Mouse (Mus musculus): ENCODE data around the gene Cdc42se2. TPM values are rescaled to one million over a fixed set of nuclear protein-coding genes. Genes with fewer than 3 reads are reported as not detected.

Cdc42se2 gene
- polyA plus RNA-seq, 1 experiment from 2014 or later: 53.2 TPM

DNA sequence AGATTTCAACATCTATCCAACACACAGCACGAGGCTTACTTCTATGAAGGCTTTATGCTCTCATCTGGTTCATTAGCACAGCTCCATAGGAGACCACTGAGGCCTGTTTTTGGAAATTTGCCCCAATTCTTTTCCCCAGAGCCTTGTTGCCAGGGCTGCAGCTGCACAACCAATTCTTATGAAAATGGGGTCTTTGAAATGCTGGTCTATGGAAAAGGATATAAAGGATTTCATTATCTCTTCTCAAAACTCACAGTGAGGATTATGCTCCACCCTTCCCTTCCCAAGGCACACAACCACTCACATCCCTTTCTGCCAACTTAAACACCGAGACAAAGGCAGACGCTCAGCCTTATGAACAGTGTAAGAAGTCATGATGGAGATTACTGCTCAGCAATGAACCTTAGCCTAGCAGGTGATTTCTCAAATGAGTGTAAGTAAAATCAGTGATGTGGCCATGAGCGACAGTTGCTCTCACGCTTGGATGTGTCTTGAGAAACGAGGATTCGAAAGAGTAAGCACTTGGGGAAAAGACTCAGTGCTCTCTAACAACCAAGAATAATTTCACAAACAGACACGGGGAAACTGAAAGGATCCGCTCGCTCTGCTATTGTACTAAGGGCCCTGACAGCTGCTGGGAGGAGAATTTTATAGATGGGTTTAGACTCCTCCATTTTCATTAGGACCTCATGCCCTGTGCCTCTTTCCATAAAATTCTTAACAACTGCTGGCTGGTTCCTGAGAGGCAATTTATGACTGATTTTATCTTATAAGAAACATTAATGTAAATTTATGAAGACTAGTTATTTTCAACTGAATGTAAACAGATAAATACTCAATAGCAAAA is 33.0 kb downstream of the Cdc42se2 start:
- WGBS: 82% methylated on average over 10 of the region's 10 CpGs

DNA sequence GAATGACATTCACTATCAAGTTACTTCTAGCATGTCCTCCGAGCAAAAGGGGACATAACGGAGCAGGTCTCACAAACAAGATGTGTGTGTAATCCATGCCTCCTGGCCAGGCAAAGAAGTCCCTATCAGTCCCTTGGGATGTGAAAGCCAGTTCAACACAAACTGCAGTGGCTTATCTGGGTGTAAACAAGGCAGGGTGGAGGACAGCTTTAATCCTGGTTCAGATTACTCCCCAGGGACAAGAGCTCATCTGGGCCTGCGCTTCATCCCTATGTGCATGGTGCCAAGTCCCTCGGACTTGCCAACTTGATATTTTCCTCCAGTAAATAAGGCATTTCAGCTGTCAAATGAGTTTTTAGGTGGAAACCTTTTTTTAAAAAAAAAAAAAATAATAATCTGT is 36.0 kb downstream of the Cdc42se2 start:
- no peaks in the 10 kb centered on the region for H3K9me3 ChIP-seq (replicated peaks)
- no peak overlapping the region for H3K27ac ChIP-seq
- H3K4me1 ChIP-seq (replicated peaks): peaks cover 17% of the 10 kb centered on the region
- no peaks in the 10 kb centered on the region for H3K27me3 ChIP-seq
- H3K36me3 ChIP-seq: no peaks in the 10 kb centered on the region
- 45% methylated on average over 4 of the region's 4 CpGs for WGBS
- no peak overlapping the region for H3K4me2 ChIP-seq
- H3K9ac ChIP-seq: no peak overlapping the region
- no peak overlapping the region for H3K4me3 ChIP-seq
- ATAC-seq (replicated peaks; ENCODE audit: insufficient number of reproducible peaks, insufficient read depth, low FRiP score, low read depth): no peak

More for the DNA sequence above, 33.0 kb downstream of the Cdc42se2 start:
- H3K36me3 ChIP-seq: no peaks in the 10 kb centered on the region
- peak overlapping the region; percentile 1; the same call in 1 of the 2 replicates for H3K27ac ChIP-seq
- H3K9ac ChIP-seq: no peak overlapping the region
- H3K4me3 ChIP-seq: no peak overlapping the region
- no peaks in the 10 kb centered on the region for H3K27me3 ChIP-seq
- H3K4me1 ChIP-seq (replicated peaks): peaks cover 22% of the 10 kb centered on the region
- H3K9me3 ChIP-seq (replicated peaks): no peaks in the 10 kb centered on the region
- H3K4me2 ChIP-seq: no peak overlapping the region
- ATAC-seq (replicated peaks; ENCODE audit: insufficient number of reproducible peaks, insufficient read depth, low FRiP score, low read depth): no peak

DNA sequence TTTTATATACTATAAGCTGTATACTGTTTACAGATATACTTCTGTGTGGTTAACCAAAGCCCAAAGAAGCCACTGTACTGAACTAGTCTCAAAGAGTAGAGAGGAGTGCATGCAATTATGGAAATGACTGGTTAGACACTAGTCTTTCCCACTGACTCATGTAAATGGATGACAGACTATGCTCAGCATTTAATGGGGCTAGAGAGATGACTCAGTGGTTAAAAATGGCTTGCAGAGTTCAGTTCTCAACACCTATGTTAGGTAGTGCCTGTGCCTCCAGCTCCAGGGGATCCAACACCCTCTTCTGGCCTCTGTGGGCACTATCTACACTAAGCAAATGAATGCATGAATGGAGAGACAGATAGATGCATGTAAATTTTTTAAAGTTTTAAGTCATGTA is 38.6 kb downstream of the Cdc42se2 start:
- Histone ChIP-seq H3K4me3 (no peak overlapping the region), H3K27me3 (no peaks in the 10 kb centered on the region), H3K4me1 (replicated peaks) (0 out of 2 replicates have a peak, but pooled peaks cover 3% of the 10 kb centered on the region), H3K36me3 (no peaks in the 10 kb centered on the region), H3K27ac (no peak overlapping the region), H3K9me3 (replicated peaks) (no peaks in the 10 kb centered on the region), H3K4me2 (no peak overlapping the region), H3K9ac (no peak overlapping the region)
- no peak for ATAC-seq (replicated peaks; ENCODE audit: insufficient number of reproducible peaks, insufficient read depth, low FRiP score, low read depth)

DNA sequence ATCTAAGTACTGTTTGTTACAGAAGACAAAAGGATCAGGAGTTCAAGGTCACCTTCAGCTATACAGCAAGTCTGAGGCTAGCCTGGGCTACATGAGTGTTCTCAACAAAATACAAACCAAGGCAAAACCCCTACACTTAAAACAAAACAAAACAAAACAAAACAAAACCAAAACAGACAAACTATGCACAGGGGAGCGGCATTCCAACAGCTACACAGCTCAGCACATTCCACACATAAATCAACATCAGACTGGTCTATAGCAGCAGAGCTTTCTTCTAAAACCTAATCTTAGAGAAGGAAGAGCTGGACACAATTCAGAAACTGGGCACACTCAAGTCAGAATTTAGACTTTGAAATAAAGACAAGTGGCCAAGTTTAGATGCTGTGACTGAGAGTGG is 43.2 kb downstream of the Cdc42se2 start:
- H3K36me3 ChIP-seq: peaks cover 12% of the 10 kb centered on the region; the same call in 1 of the 2 replicates
- no peak overlapping the region for H3K4me3 ChIP-seq
- H3K4me1 ChIP-seq (replicated peaks): no peaks in the 10 kb centered on the region
- H3K9ac ChIP-seq: no peak overlapping the region
- no peaks in the 10 kb centered on the region for H3K27me3 ChIP-seq
- H3K27ac ChIP-seq: peak overlapping the region; percentile 31; the same call in 1 of the 2 replicates
- 62% methylated on average over 1 of the region's 1 CpGs for WGBS
- no peak for ATAC-seq (replicated peaks; ENCODE audit: insufficient number of reproducible peaks, insufficient read depth, low FRiP score, low read depth)
- H3K4me2 ChIP-seq: no peak overlapping the region
- no peaks in the 10 kb centered on the region for H3K9me3 ChIP-seq (replicated peaks)

DNA sequence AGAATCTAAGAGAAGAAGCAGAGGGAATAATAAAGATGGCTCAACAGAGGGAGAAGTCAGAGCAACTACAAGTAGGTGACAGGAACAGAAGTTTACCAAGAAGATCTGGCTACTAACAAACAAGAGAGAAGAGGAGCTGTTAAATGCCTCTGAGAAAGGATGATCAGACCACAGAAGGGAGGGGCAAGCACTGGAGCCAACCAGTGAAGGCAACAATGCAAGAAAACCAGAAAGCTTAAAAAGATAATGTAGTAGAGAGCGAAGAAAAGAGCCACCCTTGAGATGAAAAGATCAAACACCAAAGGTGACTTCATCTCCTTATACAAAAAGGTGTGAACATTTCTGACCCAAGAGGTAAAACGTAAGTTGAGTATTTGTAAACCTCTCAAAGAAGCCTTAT is 46.1 kb downstream of the Cdc42se2 start:
- 92% methylated on average over 2 of the region's 2 CpGs for WGBS
- peaks cover 12% of the 10 kb centered on the region; the same call in 1 of the 2 replicates for H3K36me3 ChIP-seq
- H3K27me3 ChIP-seq: no peaks in the 10 kb centered on the region
- no peak overlapping the region for H3K4me3 ChIP-seq
- no peaks in the 10 kb centered on the region for H3K4me1 ChIP-seq (replicated peaks)
- ATAC-seq (replicated peaks; ENCODE audit: insufficient number of reproducible peaks, insufficient read depth, low FRiP score, low read depth): no peak
- no peaks in the 10 kb centered on the region for H3K9me3 ChIP-seq (replicated peaks)
- no peak overlapping the region for H3K4me2 ChIP-seq
- H3K27ac ChIP-seq: no peak overlapping the region
- H3K9ac ChIP-seq: no peak overlapping the region

DNA sequence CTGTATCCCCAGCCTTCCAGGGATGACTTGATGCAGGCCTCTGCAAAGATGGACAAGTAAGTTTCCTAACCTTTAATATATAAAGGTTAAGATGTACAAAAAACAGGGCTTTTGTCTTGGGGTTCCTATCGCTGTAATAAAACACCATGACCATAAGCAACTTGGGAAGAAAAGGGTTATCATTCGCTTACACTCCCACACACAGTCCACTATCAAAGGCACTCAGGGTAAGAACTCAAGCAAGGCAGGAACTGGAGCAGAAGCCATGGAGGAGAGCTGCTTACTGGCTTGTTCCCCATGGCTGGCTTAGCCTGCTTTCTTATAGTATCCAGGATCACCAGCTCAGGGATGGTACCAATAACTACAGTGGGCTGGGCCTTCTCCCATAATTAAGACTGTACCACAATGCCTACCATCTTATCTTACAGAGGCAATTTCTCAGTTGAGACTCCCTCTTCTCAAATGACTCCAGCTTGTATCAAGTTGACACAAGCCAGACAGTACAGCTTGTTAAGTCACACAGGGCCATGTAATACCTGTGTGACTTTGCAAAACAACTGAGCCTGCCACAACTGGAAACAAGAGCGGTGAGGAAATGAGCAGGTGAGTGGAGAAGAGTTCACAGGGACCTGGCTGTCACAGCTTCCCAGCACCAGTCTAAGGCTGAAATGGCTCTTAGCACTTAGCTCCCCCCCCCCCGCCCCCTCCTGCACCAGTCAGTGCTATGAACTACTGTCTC is 48.3 kb downstream of the Cdc42se2 start:
- no peaks in the 10 kb centered on the region for H3K27me3 ChIP-seq
- peaks cover 17% of the 10 kb centered on the region; the same call in 1 of the 2 replicates for H3K36me3 ChIP-seq
- no peak overlapping the region for H3K4me3 ChIP-seq
- H3K9me3 ChIP-seq (replicated peaks): no peaks in the 10 kb centered on the region
- no peak overlapping the region for H3K27ac ChIP-seq
- no peak overlapping the region for H3K4me2 ChIP-seq
- no peak overlapping the region for H3K9ac ChIP-seq
- H3K4me1 ChIP-seq (replicated peaks): no peaks in the 10 kb centered on the region
- WGBS: 85% methylated on average over 4 of the region's 4 CpGs
- no peak for ATAC-seq (replicated peaks; ENCODE audit: insufficient number of reproducible peaks, insufficient read depth, low FRiP score, low read depth)

DNA sequence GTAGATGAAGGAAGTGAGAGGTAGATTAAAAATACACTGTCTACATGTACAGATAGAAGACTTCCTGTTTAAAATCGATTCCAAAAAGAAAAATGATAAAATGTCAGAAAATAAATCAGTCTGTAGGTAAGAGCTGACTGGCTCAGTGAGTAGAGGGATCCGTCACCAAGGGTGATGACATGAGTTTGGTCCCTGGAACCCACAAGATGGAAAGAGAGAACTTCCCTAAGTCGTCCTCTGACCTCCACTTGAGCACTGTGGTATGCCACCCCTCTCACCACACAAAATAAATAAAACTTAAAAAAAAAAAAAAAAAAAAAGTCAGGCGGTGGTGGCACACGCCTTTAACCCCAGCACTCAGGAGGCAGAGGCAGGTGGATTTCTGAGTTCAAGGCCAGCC is 50.6 kb downstream of the Cdc42se2 start:
- peaks cover 19% of the 10 kb centered on the region; the same call in 1 of the 2 replicates for H3K36me3 ChIP-seq
- WGBS: 69% methylated on average over 4 of the region's 5 CpGs
- no peaks in the 10 kb centered on the region for H3K9me3 ChIP-seq (replicated peaks)

DNA sequence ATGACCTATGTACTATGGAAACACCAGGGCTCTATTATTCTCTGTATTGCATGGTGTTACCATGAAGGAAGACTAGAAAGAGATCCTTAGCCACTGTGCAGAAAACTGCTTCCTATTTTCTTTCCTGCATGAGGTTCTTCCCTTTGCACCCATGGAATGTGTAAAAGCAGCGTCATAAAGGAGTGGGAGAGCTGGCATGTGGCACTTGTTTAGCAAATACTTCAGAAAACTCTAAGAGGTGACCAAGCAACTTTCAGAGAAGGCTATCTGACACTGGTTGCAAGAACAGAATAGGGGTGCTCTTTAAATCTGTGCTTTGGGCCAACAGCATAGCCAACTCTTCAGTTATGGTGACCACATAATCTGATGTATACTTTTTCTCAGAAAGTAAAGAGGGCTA is 52.4 kb downstream of the Cdc42se2 start:
- H3K27ac ChIP-seq: no peak overlapping the region
- H3K36me3 ChIP-seq: peaks cover 15% of the 10 kb centered on the region; the same call in 1 of the 2 replicates
- ATAC-seq (replicated peaks; ENCODE audit: insufficient number of reproducible peaks, insufficient read depth, low FRiP score, low read depth): no peak
- H3K4me3 ChIP-seq: no peak overlapping the region
- no peaks in the 10 kb centered on the region for H3K9me3 ChIP-seq (replicated peaks)
- H3K27me3 ChIP-seq: no peaks in the 10 kb centered on the region
- 60% methylated on average over 1 of the region's 1 CpGs for WGBS
- H3K4me2 ChIP-seq: no peak overlapping the region
- H3K9ac ChIP-seq: no peak overlapping the region
- no peaks in the 10 kb centered on the region for H3K4me1 ChIP-seq (replicated peaks)

More for the DNA sequence above, 50.6 kb downstream of the Cdc42se2 start:
- Histone ChIP-seq H3K9ac (no peak overlapping the region), H3K4me3 (no peak overlapping the region), H3K4me2 (no peak overlapping the region), H3K4me1 (replicated peaks) (no peaks in the 10 kb centered on the region), H3K27me3 (no peaks in the 10 kb centered on the region), H3K27ac (no peak overlapping the region)
- no peak for ATAC-seq (replicated peaks; ENCODE audit: insufficient number of reproducible peaks, insufficient read depth, low FRiP score, low read depth)

DNA sequence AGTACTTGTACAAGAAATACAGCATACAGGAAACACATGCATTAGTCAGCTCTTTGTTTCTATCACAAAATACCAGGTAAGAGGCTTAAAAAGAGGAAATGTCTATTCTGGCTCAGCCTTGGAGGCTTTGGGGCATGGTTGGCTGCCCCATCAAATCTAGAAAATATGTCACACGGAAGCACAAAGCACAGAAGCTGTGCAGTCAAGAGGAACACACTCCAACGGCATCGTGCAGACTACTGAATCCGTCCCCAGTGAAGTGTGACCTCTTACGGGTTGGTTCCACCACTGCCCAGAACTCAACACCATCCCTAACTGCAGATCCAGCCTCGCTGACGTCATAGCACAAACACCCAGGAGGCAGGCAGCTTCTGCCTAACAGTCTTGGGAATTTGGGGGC is 53.9 kb downstream of the Cdc42se2 start:
- no peaks in the 10 kb centered on the region for H3K9me3 ChIP-seq (replicated peaks)
- H3K27ac ChIP-seq: no peak overlapping the region
- no peak overlapping the region for H3K9ac ChIP-seq
- peaks cover 7% of the 10 kb centered on the region; the same call in 1 of the 2 replicates for H3K36me3 ChIP-seq
- no peak overlapping the region for H3K4me2 ChIP-seq
- H3K27me3 ChIP-seq: no peaks in the 10 kb centered on the region
- 55% methylated on average over 7 of the region's 7 CpGs for WGBS
- no peaks in the 10 kb centered on the region for H3K4me1 ChIP-seq (replicated peaks)
- no peak overlapping the region for H3K4me3 ChIP-seq
- ATAC-seq (replicated peaks; ENCODE audit: insufficient number of reproducible peaks, insufficient read depth, low FRiP score, low read depth): no peak

DNA sequence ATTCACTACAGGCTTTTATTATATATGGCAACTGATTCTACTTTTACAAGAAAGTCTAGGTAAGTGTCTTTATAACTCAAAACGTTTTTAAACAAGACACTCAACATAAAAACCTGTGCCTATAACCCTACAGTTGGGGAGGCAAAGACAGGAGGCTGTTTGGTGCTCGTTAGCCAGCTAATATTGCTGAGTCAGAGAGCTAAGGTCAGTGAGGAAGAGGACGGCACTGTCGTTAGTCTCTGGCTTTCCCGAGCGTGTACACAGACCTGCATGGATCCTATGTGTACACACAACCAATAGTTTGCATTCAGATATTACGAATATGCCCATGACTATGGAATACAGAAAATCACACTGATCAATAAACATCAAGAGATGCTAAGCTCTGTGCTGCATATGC is 56.1 kb downstream of the Cdc42se2 start:
- 85% methylated on average over 7 of the region's 7 CpGs for WGBS

DNA sequence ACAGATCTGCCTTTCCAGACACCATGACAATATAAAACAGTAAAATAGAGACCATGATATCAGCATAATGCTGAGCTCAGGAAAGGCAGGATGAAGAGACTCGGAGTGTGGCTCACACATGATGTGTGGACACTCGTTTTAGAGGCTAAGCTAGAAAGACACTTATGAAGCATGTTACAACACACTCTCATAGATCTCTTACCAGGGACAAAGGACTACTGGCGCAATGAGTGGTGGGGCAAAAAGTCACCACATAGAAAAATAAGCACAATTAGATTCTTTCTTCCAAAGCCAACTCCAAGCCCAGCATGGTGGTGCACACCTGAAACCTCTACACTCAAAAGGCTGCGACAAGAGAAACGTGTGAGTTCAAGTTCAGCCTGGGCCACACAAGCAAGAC is 56.5 kb downstream of the Cdc42se2 start:
- 92% methylated on average over 5 of the region's 5 CpGs for WGBS

More for the DNA sequence above, 56.1 kb downstream of the Cdc42se2 start:
- Histone ChIP-seq H3K4me1 (replicated peaks) (peaks cover 18% of the 10 kb centered on the region), H3K4me3 (no peak overlapping the region), H3K36me3 (peaks cover 7% of the 10 kb centered on the region; the same call in 1 of the 2 replicates), H3K27me3 (no peaks in the 10 kb centered on the region), H3K4me2 (no peak overlapping the region), H3K9me3 (replicated peaks) (no peaks in the 10 kb centered on the region), H3K9ac (no peak overlapping the region), H3K27ac (no peak overlapping the region)
- no peak for ATAC-seq (replicated peaks; ENCODE audit: insufficient number of reproducible peaks, insufficient read depth, low FRiP score, low read depth)

More for the DNA sequence above, 56.5 kb downstream of the Cdc42se2 start:
- H3K4me3 ChIP-seq: no peak overlapping the region
- no peak for ATAC-seq (replicated peaks; ENCODE audit: insufficient number of reproducible peaks, insufficient read depth, low FRiP score, low read depth)
- H3K9ac ChIP-seq: no peak overlapping the region
- no peak overlapping the region for H3K27ac ChIP-seq
- H3K9me3 ChIP-seq (replicated peaks): no peaks in the 10 kb centered on the region
- H3K27me3 ChIP-seq: no peaks in the 10 kb centered on the region
- H3K4me1 ChIP-seq (replicated peaks): peaks cover 21% of the 10 kb centered on the region
- H3K36me3 ChIP-seq: peaks cover 7% of the 10 kb centered on the region; the same call in 1 of the 2 replicates
- no peak overlapping the region for H3K4me2 ChIP-seq
